Mouse (Mus musculus): ENCODE data around the gene BC028528. TPM values are rescaled to one million over a fixed set of nuclear protein-coding genes. Genes with fewer than 3 reads are reported as not detected.

BC028528 gene
- polyA plus RNA-seq, 1 experiment from 2014 or later = 12.3 TPM

Other genes starting within 250 kb of the BC028528 start
- gene Mcl1, start 233.2 kb downstream of the BC028528 start, polyA plus RNA-seq (2014; fragmentation: Nextera tagmentation; extraction: Ambion mirVana) = 49.0 and 65.6 TPM in 2 replicates
- 0.88 and 1.1 TPM in 2 replicates for gene Adamtsl4, start 204.1 kb downstream of the BC028528 start, polyA plus RNA-seq (2014; fragmentation: Nextera tagmentation; extraction: Ambion mirVana)
- gene Ecm1, start 152.4 kb downstream of the BC028528 start, polyA plus RNA-seq (2014; fragmentation: Nextera tagmentation; extraction: Ambion mirVana) = 7.7 and 11.3 TPM in 2 replicates
- 47.4 and 47.5 TPM in 2 replicates for gene Tars2, start 131.8 kb downstream of the BC028528 start, polyA plus RNA-seq (2014; fragmentation: Nextera tagmentation; extraction: Ambion mirVana)
- 23.2 and 27.5 TPM in 2 replicates for gene Rprd2, start 73.1 kb downstream of the BC028528 start, polyA plus RNA-seq (2014; fragmentation: Nextera tagmentation; extraction: Ambion mirVana)
- 29.6 and 38.5 TPM in 2 replicates for gene Prpf3, start 36.1 kb downstream of the BC028528 start, polyA plus RNA-seq (2014; fragmentation: Nextera tagmentation; extraction: Ambion mirVana)
- gene Mrps21, start 20.5 kb downstream of the BC028528 start, polyA plus RNA-seq (2014; fragmentation: Nextera tagmentation; extraction: Ambion mirVana) = 272 and 277 TPM in 2 replicates
- 3.3 and 4.6 TPM in 2 replicates for gene Ciart, start 9.8 kb downstream of the BC028528 start, polyA plus RNA-seq (2014; fragmentation: Nextera tagmentation; extraction: Ambion mirVana)
- gene Aph1a, start 2.0 kb upstream of the BC028528 start, polyA plus RNA-seq (2014; fragmentation: Nextera tagmentation; extraction: Ambion mirVana) = 27.3 and 35.4 TPM in 2 replicates
- 0.12 and 0.89 TPM in 2 replicates for gene Car14, start 12.7 kb upstream of the BC028528 start, polyA plus RNA-seq (2014; fragmentation: Nextera tagmentation; extraction: Ambion mirVana)
- gene Anp32e, start 37.2 kb upstream of the BC028528 start, polyA plus RNA-seq (2014; fragmentation: Nextera tagmentation; extraction: Ambion mirVana) = 36.5 and 55.8 TPM in 2 replicates
- 45.5 and 49.2 TPM in 2 replicates for gene Plekho1, start 104.0 kb upstream of the BC028528 start, polyA plus RNA-seq (2014; fragmentation: Nextera tagmentation; extraction: Ambion mirVana)
- 45.6 and 51.0 TPM in 2 replicates for gene Vps45, start 166.5 kb upstream of the BC028528 start, polyA plus RNA-seq (2014; fragmentation: Nextera tagmentation; extraction: Ambion mirVana)
- 4.6 and 8.3 TPM in 2 replicates for gene Otud7b, start 212.5 kb upstream of the BC028528 start, polyA plus RNA-seq (2014; fragmentation: Nextera tagmentation; extraction: Ambion mirVana)